23 mouse cellular contexts compared by ENCODE assay signal in the genomic region with DNA sequence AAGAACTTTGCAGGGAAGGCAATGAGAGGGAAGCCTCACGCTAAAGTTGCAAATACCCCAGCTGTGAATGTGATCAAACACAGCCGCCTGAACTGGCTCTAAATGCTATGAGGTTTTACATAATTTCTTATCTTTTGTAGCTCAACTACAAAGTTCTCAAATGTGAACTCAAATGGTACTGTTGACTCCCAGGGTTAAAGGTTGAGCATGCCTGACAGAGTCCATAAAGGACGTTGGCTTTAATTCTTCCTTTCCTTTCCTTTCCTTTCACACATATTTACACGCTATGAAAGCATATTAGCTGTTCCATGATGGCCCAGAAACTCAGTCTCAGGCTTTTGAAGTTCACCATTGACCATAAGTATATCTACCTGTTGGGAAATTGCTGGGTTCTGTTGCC. TPM values are rescaled to one million over a fixed set of nuclear protein-coding genes. Genes with fewer than 3 reads are reported as not detected.
DNase-seq lines count a peak whose midpoint lies in the region; ATAC-seq lines count a peak whose summit lies in the region.
"Had no signal": no experiment of that assay in that cellular context is flagged by ENCODE, and none has a peak within 500 bp of the region (broad histone marks: within the 10 kb centered on the region; RNA-seq: fewer than 3 reads in every experiment).

No protein-coding gene starts in this region.

- no peak overlapping the region for H3K9ac ChIP-seq in liver, embryonic 16.5 days (ENCODE audit: low read depth, low read length)
- H3K9ac ChIP-seq in liver, embryonic 11.5 days (ENCODE audit: low read depth, low read length), result no peak overlapping the region
- H3K9ac ChIP-seq in stomach, embryonic 15.5 days, result no peak overlapping the region
- H3K9ac ChIP-seq: embryonic facial prominence, embryonic 13.5 days; embryonic facial prominence, embryonic 15.5 days; forebrain, embryonic 12.5 days had no signal

- DNase-seq in liver, embryonic 11.5 days (ENCODE audit: low spot score), result no peak
- no peak for DNase-seq in gastrocnemius, adult 18-20 months (ENCODE audit: low spot score)
- DNase-seq: adrenal gland, adult 2 months; adrenal gland, postnatal 10 days; adrenal gland, postnatal 25 days; cerebellum, adult 11 months; cerebellum, adult 18-20 months; cerebellum, adult 8-10 months; cerebellum, adult 9-11 months; cerebellum, postnatal 14 days; cerebellum, postnatal 36 days; embryo, embryonic 11 days had no signal

- H3K4me2 ChIP-seq in liver, embryonic 16.5 days (ENCODE audit: low read depth, low read length), result no peak overlapping the region
- no peak overlapping the region for H3K4me2 ChIP-seq in liver, embryonic 11.5 days
- no peak overlapping the region for H3K4me2 ChIP-seq in stomach, embryonic 15.5 days
- H3K4me2 ChIP-seq: embryonic facial prominence, embryonic 13.5 days; embryonic facial prominence, embryonic 15.5 days; forebrain, embryonic 12.5 days had no signal

- H3K36me3 ChIP-seq in liver, embryonic 16.5 days (ENCODE audit: control insufficient read depth, insufficient read depth), result no peaks in the 10 kb centered on the region
- no peaks in the 10 kb centered on the region for H3K36me3 ChIP-seq in liver, embryonic 11.5 days (ENCODE audit: control insufficient read depth, insufficient read depth, low read length)
- H3K36me3 ChIP-seq in stomach, embryonic 15.5 days, result no peaks in the 10 kb centered on the region
- H3K36me3 ChIP-seq: embryonic facial prominence, embryonic 13.5 days; embryonic facial prominence, embryonic 15.5 days; forebrain, embryonic 10.5 days; forebrain, embryonic 12.5 days had no signal

- H3K9me3 ChIP-seq in liver, embryonic 16.5 days (replicated peaks; ENCODE audit: control insufficient read depth, low read length), result no peaks in the 10 kb centered on the region
- no peaks in the 10 kb centered on the region for H3K9me3 ChIP-seq in liver, embryonic 11.5 days (ENCODE audit: control insufficient read depth, low read length)
- no peaks in the 10 kb centered on the region for H3K9me3 ChIP-seq in stomach, embryonic 15.5 days
- H3K9me3 ChIP-seq: embryonic facial prominence, embryonic 13.5 days; embryonic facial prominence, embryonic 15.5 days; forebrain, embryonic 10.5 days; forebrain, embryonic 12.5 days had no signal

- no peaks in the 10 kb centered on the region for H3K27me3 ChIP-seq in liver, embryonic 16.5 days (ENCODE audit: control insufficient read depth, insufficient read depth, low read depth, low read length)
- H3K27me3 ChIP-seq in liver, embryonic 11.5 days (replicated peaks; ENCODE audit: control insufficient read depth, insufficient read depth, low read length), result no peaks in the 10 kb centered on the region
- H3K27me3 ChIP-seq in stomach, embryonic 15.5 days (replicated peaks), result no peaks in the 10 kb centered on the region
- H3K27me3 ChIP-seq: embryonic facial prominence, embryonic 13.5 days; embryonic facial prominence, embryonic 15.5 days; forebrain, embryonic 12.5 days had no signal

- no peak overlapping the region for H3K27ac ChIP-seq in liver, embryonic 16.5 days (ENCODE audit: low read length)
- H3K27ac ChIP-seq in liver, embryonic 11.5 days (ENCODE audit: low read depth, low read length), result no peak overlapping the region
- H3K27ac ChIP-seq in stomach, embryonic 15.5 days, result no peak overlapping the region
- H3K27ac ChIP-seq: embryonic facial prominence, embryonic 13.5 days; embryonic facial prominence, embryonic 15.5 days; forebrain, embryonic 10.5 days; forebrain, embryonic 12.5 days had no signal

- 50% methylated on average over 4 of the region's 4 CpGs for WGBS in liver, embryonic 16.5 days (ENCODE audit: insufficient replicate concordance)
- WGBS in liver, embryonic 11.5 days, result 63% methylated on average over 4 of the region's 4 CpGs
- WGBS in stomach, embryonic 15.5 days, result 64% methylated on average over 4 of the region's 4 CpGs

- no peaks in the 10 kb centered on the region for H3K4me1 ChIP-seq in liver, embryonic 16.5 days (ENCODE audit: control insufficient read depth, low read depth, low read length)
- no peaks in the 10 kb centered on the region for H3K4me1 ChIP-seq in liver, embryonic 11.5 days (replicated peaks; ENCODE audit: control insufficient read depth, insufficient read depth, low read length)
- H3K4me1 ChIP-seq in stomach, embryonic 15.5 days, result no peaks in the 10 kb centered on the region
- H3K4me1 ChIP-seq: embryonic facial prominence, embryonic 13.5 days; embryonic facial prominence, embryonic 15.5 days; forebrain, embryonic 10.5 days; forebrain, embryonic 12.5 days had no signal

- H3K4me3 ChIP-seq in liver, embryonic 16.5 days (ENCODE audit: low read depth, low read length), result no peak overlapping the region
- no peak overlapping the region for H3K4me3 ChIP-seq in liver, embryonic 11.5 days (ENCODE audit: low read depth, low read length)
- H3K4me3 ChIP-seq in stomach, embryonic 15.5 days (replicated peaks), result no peak overlapping the region
- H3K4me3 ChIP-seq: embryonic facial prominence, embryonic 13.5 days; embryonic facial prominence, embryonic 15.5 days; erythroblast, embryonic 14.5 days; forebrain, embryonic 10.5 days; forebrain, embryonic 12.5 days had no signal

- 0 out of 2 replicates have a peak, but pooled peaks have one; percentile 30 for ATAC-seq in liver, embryonic 16.5 days (ENCODE audit: low read depth)
- no peak for ATAC-seq in liver, embryonic 11.5 days (replicated peaks; ENCODE audit: low FRiP score)
- peak; percentile 39; the same call in 1 of the 2 replicates for ATAC-seq in stomach, embryonic 15.5 days (ENCODE audit: insufficient read depth, low FRiP score, low read depth)
- ATAC-seq in megakaryocyte progenitor cell, adult 5-6 weeks (replicated peaks; ENCODE audit: poor library complexity), result no peak
- ATAC-seq: forebrain, embryonic 14.5 days; forebrain, embryonic 16.5 days had no signal

RNA-seq across cellular contexts. Expression of a gene that starts 42.9 kb away (rescaled TPM):
- polyA plus RNA-seq in liver, embryonic 16.5 days (2015; fragmentation: Nextera tagmentation; extraction: Ambion mirVana), result 13.0 and 13.4 TPM in 2 replicates
- 7.5 and 7.9 TPM in 2 replicates for polyA plus RNA-seq in liver, embryonic 11.5 days (2014; fragmentation: Nextera tagmentation; extraction: Ambion mirVana)
- polyA plus RNA-seq in stomach, embryonic 15.5 days (2015; fragmentation: Nextera tagmentation; extraction: Ambion mirVana), result 7.7 and 10.1 TPM in 2 replicates
- total RNA-seq in megakaryocyte progenitor cell, adult 5-6 weeks (2015), result 14.4 and 23.3 TPM in 2 replicates
- 15.8 and 21.4 TPM in 2 replicates for total RNA-seq in megakaryocyte progenitor cell, adult 5-6 weeks (2017)
- 1 to 10 TPM; 1.3 TPM for total RNA-seq in gastrocnemius, adult 18-20 months (2021)
- total RNA-seq: MEL had no signal
- polyA plus RNA-seq: erythroblast, embryonic 14.5 days had no signal

Comparison
In these comparisons a context has a peak if more than half of its experiments do, and no peak if none do; other contexts are left out.
1. ATAC-seq: peak in liver, embryonic 16.5 days (single experiment) and stomach, embryonic 15.5 days (single experiment); none in liver, embryonic 11.5 days (single experiment) and megakaryocyte progenitor cell, adult 5-6 weeks (single experiment).